Comparison of ENCODE assay signal across 10 mouse cellular contexts in genomic region chr8:46850258-46850897, GRCm38 (mm10).
DNase-seq lines count a peak whose midpoint lies in the region; ATAC-seq lines count a peak whose summit lies in the region.
"Had no signal": no experiment of that assay in that cellular context is flagged by ENCODE, and none has a peak within 500 bp of the region (broad histone marks: within the 10 kb centered on the region; RNA-seq: fewer than 3 reads in every experiment).

No protein-coding gene starts in this region.

- no peak overlapping the region for H3K4me3 ChIP-seq in embryonic facial prominence, embryonic 10.5 days
- H3K4me3 ChIP-seq in forebrain, embryonic 11.5 days (ENCODE audit: low read depth, low read length): no peak overlapping the region
- H3K4me3 ChIP-seq: midbrain, embryonic 15.5 days had no signal

- H3K9me3 ChIP-seq in embryonic facial prominence, embryonic 10.5 days: no peaks in the 10 kb centered on the region
- H3K9me3 ChIP-seq in forebrain, embryonic 11.5 days (ENCODE audit: control insufficient read depth, low read length): no peaks in the 10 kb centered on the region
- H3K9me3 ChIP-seq: midbrain, embryonic 15.5 days had no signal

- peaks cover 14% of the 10 kb centered on the region for H3K4me1 ChIP-seq in embryonic facial prominence, embryonic 10.5 days
- no peaks in the 10 kb centered on the region for H3K4me1 ChIP-seq in forebrain, embryonic 11.5 days (replicated peaks; ENCODE audit: control insufficient read depth, insufficient read depth, low read length)
- H3K4me1 ChIP-seq: midbrain, embryonic 15.5 days had no signal

- intact Hi-C loops in gastrocnemius, postnatal 14 days (cut with DNase I; ENCODE audit: low total_unique reads): no loop called here
- intact Hi-C loops in left cerebral cortex, postnatal 14 days (cut with DNase I): no loop called here
- intact Hi-C loops in left cerebral cortex, postnatal 10 days (cut with DNase I): no loop called here

- peak; percentile 50 for DNase-seq in gastrocnemius, postnatal 14 days
- no peak for DNase-seq in gastrocnemius, postnatal 10 days
- peak; percentile 30 to 37 for DNase-seq in left cerebral cortex, postnatal 14 days (ENCODE audit: low spot score in 2 of 2)
- DNase-seq in left cerebral cortex, postnatal 10 days (ENCODE audit: extremely low spot score in 1 of 2, low spot score in 2 of 2): no peak
- no peak for DNase-seq in embryonic facial prominence, embryonic 10.5 days (ENCODE audit: low spot score)
- no peak for DNase-seq in forebrain, embryonic 11.5 days (ENCODE audit: low spot score)
- DNase-seq: cerebellum, postnatal 14 days had no signal

- peaks cover 22% of the 10 kb centered on the region for H3K36me3 ChIP-seq in embryonic facial prominence, embryonic 10.5 days (replicated peaks)
- H3K36me3 ChIP-seq in forebrain, embryonic 11.5 days (ENCODE audit: control insufficient read depth, insufficient read depth, low read length): no peaks in the 10 kb centered on the region
- H3K36me3 ChIP-seq: midbrain, embryonic 15.5 days had no signal

- ATAC-seq in megakaryocyte, adult 5-6 weeks (ENCODE audit: poor library complexity, severe bottlenecking): peak; percentile 25; the same call in 1 of the 2 replicates
- no peak for ATAC-seq in cerebellum, adult (ENCODE audit: insufficient number of reproducible peaks, low FRiP score, low TSS enrichment)
- no peak for ATAC-seq in forebrain, embryonic 11.5 days (replicated peaks; ENCODE audit: low FRiP score)
- ATAC-seq: midbrain, embryonic 15.5 days had no signal

- H3K27ac ChIP-seq in embryonic facial prominence, embryonic 10.5 days (replicated peaks): 0 out of 2 replicates have a peak overlapping the region, but pooled peaks have one; percentile 24
- H3K27ac ChIP-seq in forebrain, embryonic 11.5 days (ENCODE audit: low read depth, low read length): no peak overlapping the region
- H3K27ac ChIP-seq: midbrain, embryonic 15.5 days had no signal

- no peak overlapping the region for H3K9ac ChIP-seq in forebrain, embryonic 11.5 days (ENCODE audit: low read length)
- H3K9ac ChIP-seq: midbrain, embryonic 15.5 days had no signal

- WGBS in embryonic facial prominence, embryonic 10.5 days: 87% methylated on average over 6 of the region's 6 CpGs
- whole genome bisulfite sequencing in forebrain, embryonic 11.5 days: 89% methylated on average over 6 of the region's 6 CpGs

- no peaks in the 10 kb centered on the region for H3K27me3 ChIP-seq in embryonic facial prominence, embryonic 10.5 days (replicated peaks; ENCODE audit: low read depth, poor library complexity, severe bottlenecking)
- no peaks in the 10 kb centered on the region for H3K27me3 ChIP-seq in forebrain, embryonic 11.5 days (ENCODE audit: control insufficient read depth, insufficient read depth, low read length)
- H3K27me3 ChIP-seq: midbrain, embryonic 15.5 days had no signal

- H3K4me2 ChIP-seq in forebrain, embryonic 11.5 days (ENCODE audit: low read depth, low read length, severe bottlenecking): no peak overlapping the region
- H3K4me2 ChIP-seq: midbrain, embryonic 15.5 days had no signal

Comparison
In these comparisons a context has a peak if more than half of its experiments do, and no peak if none do; other contexts are left out.
1. DNase-seq: peak in gastrocnemius, postnatal 14 days (single experiment) and left cerebral cortex, postnatal 14 days (2 of 2); none in gastrocnemius, postnatal 10 days (single experiment), left cerebral cortex, postnatal 10 days (0 of 2), embryonic facial prominence, embryonic 10.5 days (single experiment) and forebrain, embryonic 11.5 days (single experiment).